Mouse (Mus musculus): ENCODE measurements around the gene Abhd10. TPM values are rescaled to one million over a fixed set of nuclear protein-coding genes. Genes with fewer than 3 reads are reported as not detected.

The Abhd10 gene
- 10 to 100 TPM; 23.0 to 26.4 TPM for total RNA-seq (2021)
- long read RNA-seq, experiment 1, transcript Abhd10-201 (5 exons, 2,848 nt) = major isoform, 22 of 42 reads
- long read RNA-seq, experiment 1, partial matches to known transcripts = 5 of 42 reads
- long read RNA-seq, experiment 1, other reads (novel, unspliced or antisense) = 14 of 42 reads
- long read RNA-seq, experiment 2, transcript Abhd10-201 (5 exons, 2,848 nt) = major isoform, 12 of 22 reads
- long read RNA-seq, experiment 2, partial matches to known transcripts = 3 of 22 reads
- long read RNA-seq, experiment 2, other reads (novel, unspliced or antisense) = 6 of 22 reads

DNA sequence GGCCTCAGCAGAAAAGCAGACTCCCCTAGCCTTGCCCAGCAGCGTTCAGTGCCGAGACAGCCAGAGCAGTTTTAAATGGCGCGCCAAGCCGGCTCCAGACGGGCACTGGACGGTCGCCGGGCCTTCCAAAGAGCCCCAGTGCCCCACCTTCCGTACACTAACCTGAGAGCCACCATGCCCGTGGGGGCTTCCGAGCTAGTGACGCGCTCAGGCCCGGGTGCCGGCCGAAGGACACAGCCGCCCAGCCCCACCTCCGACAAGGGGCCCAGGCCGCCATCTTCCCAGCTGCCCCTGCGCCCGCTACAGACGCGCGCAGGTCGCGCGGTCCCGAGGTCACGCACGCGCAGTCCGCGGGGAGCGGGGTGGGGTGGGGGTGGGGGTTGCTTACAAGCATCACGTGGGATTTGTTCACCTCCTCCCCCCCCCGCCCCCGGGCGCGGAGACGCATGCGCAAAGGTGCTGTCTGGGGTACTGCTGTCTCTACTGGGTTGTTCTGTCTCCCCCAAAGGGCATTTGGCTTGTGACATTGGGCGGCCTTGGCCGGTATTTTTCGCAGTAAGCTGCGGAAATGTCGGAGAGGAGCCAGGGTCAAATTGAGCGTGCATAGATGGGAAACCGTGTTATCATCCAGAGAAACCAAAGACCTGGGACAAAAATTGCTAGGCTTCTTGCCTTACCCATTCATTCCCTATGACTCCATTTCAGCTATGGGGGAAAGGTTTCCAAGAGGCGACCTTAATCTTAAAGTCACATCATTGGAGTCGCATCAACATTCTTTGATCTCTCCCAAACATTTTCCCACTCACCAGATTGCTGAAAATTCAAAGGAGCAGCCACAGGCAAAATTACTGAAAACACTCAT is at the start of gene Abhd10:
Gene Abhd10, minus strand, starts transcription at position 341 of the 862 bp plus-strand sequence.
- peak; percentile 99 for DNase-seq

DNA sequence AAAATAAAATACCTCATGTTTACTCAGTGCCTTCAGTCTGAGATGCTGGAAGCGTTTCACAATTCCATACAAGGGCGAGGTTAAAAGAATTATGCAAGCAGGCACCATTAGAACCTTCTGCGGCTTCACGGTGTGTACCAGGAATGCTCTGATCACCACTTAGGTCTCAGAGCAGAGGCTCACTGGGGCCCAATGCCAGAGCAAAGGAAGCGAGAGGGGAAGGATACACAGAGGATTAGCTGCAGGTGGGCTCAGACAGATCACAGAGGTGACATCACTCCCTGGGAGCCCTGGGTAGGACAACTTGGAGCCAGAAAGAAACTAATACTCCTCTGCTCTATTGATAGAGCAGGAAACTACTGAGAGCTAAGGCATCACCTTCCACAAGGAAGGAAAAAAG is 48.5 kb upstream of the Abhd10 start:
- DNase-seq = no peak

DNA sequence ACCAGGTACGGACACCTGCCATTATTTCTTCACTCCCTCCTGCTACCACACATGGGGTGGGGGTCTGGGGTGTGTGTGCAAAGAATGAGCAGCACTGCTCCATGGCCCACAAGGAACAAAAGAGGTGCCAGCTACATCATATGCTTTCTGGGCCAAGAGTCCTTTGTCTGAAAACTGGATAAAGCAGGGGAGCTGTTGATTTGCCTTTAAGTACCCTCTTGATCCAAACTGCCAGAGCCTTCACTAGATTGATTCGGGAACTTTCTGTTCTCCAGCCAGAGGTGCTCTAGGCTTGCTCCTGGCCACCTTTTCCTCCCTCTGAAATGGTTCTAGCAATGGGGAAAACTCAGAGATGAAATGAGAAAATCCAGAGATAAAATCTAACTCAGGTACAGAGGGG is 46.6 kb upstream of the Abhd10 start:
- DNase-seq = no peak

DNA sequence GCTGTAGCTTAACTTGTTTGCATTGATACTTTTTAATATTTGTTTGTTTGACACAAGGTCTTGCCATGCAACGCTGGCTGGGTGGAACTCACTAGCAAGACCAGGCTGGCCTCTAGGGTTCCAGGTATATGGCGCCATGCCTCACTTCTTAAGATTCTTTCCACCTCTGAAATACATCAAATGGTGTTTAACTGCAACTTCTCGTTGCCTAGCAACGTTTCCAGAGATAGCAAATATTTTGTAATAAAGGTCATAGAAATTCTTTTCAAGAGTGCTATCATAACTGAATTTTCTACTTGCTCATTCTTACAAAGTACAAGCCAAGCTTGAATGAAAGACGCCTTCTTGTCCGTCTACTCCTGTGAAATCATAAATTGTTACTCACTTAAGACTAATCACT is 44.9 kb upstream of the Abhd10 start:
- DNase-seq = no peak

DNA sequence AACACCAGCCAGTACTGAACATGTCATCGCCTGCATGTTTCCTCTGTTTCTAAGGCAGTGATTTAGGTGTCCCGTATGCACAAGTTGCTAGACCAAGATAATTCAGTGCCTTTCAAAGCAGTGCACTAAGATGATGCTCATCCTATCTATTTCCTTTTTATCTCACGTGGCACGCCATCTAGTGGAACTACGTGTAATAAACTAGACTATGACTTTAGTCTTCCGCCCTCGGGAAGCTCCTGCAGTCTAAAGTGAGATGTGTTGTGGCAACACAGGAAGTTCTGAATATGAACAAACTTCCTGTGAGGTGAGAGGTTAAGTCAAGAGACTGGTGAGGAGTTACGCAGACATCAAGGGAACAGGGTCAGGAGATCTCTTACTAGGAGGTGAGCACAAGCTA is 43.9 kb upstream of the Abhd10 start:
- no peak for DNase-seq

DNA sequence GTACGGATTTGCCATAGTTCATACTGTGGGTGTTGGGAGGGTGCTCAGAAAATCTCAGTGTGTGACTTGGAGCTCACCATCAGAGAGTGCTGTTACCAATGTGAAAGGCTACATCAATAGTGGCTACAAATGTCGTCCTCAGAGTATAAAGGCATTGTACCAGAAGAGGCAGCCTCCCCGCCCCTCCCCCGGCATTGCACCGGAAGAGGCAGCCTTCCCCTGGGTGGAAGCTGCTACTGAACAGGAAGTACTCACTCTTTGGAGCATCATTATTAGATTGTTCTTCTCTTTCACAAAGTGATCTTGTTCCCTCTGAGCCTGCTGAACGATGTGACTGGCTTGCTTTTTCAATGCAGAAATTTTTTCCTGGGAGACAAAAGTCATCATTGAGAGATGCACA is 37.2 kb upstream of the Abhd10 start:
- DNase-seq = no peak

DNA sequence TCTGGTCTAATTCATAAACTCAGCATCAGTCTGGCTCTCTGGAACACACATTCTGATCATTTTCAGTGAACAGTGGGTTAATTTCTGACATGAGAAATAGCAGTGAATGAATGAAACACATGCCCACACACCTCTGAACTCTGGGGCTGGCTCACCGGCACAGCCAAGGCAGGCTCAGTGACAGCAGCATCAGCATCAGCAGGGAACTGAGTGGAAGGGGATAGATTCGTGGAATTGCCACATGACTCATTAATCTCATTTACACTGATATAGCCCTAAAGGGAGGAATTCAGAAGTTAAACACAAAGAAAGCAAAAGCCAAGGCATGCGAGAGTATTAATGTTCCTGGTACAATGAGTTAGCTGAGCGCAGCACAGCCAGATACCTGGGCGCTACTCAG is 32.1 kb upstream of the Abhd10 start:
- no peak for DNase-seq

DNA sequence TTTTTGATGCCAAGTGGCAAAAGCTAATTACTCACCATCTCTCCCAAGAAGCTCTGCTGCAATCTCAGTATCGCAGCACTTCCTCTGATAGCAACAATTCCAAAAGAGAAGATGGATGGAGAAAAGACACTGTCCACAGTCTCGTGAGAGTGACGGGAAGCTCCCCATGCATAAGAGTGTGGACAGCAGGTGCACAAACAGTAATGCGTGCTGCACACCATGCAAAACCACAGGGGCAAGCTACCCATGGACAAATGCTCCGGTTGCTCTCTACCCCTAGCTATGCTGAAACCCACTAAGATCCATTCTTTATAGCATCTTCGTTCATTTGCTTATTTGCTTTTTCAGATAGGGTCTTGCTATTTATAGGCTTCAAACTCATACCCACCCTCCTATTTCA is 28.2 kb upstream of the Abhd10 start:
- no peak for DNase-seq

DNA sequence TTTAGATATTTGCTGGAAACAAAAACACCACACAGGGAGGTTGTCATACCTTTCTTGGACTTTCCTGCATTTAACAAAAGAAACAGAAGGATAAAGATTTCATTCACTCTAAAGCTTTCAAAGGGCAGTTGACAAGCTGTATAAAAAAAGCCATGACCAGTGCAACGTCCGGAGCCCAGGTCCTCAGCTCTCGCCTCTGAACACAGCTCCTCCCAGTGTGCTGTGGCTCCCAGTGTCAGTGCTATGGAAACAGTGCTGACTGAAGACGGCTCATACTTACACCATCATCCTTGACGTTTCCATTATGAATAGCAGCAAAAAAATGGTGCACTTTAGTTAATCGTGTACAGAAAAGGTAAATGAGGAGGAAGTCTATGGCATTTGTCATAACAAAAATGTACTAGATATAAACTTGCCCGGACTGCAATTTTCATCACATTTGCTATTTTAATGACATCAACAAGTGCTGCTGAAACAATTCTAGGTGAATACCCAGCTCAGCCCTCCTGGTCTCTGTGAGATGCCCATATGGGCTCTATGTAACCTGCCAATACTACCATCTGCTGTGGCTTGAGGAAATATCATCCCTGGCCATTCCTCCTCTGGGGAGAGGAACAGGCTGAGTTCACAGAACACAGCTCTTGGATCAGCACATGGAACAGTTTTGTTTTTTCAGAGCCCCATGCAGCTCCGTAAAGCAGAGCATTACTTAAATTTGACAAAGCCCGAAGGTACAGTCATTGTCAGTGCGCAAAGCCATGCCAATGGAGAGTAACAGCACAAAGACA is 25.3 kb upstream of the Abhd10 start:
- no peak for DNase-seq

DNA sequence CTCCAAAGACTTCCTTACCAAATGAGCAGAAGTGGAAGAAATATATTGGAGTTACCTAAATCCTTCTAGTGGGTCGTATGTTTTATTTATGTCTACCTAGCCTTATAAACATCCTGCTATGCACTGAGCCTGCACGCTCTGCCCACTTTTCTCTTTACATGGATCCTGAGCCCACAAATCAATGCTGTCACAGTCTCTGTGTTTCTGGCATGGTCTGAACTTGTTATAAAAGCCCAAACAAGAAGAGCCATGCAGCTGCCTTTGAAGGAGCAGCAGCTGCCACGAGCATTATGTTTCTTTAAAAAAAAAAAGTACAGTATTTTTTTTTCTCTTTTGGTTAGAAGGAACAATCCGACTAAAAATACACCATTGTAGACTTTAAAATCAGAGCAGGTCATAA is 24.7 kb upstream of the Abhd10 start:
- no peak for DNase-seq

DNA sequence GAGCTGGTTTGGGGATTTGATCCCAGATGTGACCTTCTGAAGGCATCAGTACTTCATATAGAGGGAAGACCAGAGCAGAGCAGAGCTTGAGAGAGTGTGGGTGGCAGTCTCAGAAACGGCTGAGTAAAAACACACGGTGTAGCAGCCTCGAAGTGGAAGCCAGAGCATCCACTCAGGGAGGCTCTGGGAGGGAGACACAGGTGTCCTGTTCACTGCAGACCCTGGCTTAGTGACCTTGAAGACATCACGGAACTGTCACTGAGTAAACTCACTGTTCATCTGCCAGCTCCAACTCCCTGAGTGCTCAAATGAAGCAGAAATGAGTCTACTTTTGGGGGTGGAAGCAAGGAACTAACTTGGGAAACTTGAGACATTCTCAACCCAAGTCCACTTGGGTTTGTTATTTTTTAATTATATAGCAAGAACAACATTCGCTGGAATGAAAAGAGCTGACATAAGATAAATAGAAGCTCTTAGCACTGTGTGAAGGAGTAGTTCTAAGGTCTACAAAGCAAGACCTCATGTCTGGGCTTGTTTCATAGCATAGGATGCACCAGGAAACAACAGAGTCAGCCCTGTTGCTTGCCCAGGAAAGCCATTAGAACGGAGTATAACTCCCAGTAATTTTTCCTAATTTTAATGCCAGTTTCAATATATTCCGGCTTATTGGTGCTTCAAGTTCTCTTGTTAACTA is 23.2 kb upstream of the Abhd10 start:
- DNase-seq = no peak

DNA sequence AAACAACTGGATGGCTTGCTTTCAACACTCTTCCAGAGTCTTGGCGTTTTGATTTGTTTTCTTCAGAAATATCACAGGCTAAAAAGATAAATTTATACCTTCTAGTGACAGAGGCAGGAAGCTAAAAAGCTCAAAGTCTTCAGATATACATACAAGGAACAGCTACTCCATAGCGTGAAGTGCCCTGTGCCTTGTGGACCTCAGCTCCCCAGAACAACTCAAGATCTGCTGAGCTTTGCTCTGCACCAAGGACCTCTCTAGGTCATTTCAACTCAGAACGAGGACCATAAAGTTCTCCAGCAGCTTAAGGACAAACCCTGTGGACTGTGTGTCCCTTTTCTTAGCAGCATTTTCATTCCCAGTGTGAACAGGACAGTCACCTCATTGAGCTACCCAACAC is 22.3 kb upstream of the Abhd10 start:
- no peak for DNase-seq

DNA sequence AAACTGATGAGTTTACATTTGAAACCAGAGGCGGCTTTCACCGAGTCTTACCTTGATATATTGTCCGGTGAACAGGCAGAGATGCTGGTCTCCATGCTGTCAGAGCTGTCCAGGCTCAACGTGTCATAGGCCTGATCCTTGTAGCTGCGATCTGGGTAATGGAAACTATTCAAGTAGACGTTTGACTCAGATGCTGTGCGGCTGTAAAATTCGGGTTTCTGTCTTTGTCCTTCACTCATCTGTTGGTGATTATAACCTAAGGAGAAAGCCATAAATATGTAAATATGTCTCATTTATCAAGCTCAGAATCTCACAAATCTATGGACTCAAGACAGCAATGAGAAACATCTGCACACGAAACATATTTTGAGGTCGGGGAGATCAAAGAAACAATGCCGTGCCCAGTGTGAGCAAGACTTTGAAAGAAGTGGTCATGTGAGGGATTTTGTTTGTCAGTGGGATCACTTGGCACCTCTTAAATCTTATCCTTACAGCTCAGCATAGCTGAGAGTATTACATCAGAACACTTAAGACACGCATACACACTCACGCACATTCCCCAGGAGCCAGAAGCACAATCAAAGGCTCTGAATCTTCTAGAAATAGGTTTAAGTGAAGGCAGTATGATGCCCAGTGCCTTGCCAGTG is 20.2 kb upstream of the Abhd10 start:
- DNase-seq = no peak

DNA sequence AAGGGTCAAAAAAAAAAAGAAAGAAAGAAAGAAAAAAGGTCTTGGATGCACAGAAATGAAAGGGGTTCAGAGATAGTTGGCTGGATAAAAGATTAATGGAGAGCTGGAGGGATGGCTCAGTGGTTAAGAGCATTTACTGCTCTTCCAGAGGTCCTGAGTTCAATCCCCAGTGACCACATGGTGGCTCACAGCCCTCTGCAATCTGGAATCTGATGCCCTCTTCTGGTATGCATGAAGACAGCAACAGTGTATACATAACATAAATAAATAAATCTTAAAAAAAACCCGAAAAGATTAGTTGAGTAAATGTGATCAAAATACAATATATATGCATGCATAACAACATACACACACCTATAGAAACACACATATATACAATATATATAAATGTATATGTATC is 18.7 kb upstream of the Abhd10 start:
- DNase-seq = no peak

DNA sequence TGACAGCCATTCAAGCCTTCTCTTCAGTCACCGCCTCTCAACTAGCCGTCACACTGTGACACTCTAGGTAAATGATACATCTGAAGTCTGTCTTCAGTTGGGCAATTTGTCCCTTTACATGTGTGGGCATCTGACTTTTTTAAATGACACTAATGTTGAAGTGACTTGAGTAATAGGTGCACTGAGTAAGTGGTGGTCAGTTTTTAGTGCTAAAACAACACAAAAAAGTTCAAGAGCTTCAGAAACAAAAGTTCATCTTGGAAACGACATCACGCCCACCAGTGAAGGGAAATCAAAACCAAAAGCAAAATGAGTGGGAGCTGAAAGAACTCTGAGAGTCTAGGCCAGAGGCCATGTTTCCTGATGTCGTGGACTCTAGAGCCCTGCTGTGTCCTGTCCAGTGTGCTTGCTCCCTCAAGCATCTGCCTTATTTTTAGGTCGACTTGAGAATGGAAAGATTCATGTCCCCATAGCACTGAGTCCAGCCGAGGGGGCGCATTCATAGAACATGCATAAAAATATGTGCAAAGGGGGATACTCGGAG is 16.0 kb upstream of the Abhd10 start:
- DNase-seq = no peak

DNA sequence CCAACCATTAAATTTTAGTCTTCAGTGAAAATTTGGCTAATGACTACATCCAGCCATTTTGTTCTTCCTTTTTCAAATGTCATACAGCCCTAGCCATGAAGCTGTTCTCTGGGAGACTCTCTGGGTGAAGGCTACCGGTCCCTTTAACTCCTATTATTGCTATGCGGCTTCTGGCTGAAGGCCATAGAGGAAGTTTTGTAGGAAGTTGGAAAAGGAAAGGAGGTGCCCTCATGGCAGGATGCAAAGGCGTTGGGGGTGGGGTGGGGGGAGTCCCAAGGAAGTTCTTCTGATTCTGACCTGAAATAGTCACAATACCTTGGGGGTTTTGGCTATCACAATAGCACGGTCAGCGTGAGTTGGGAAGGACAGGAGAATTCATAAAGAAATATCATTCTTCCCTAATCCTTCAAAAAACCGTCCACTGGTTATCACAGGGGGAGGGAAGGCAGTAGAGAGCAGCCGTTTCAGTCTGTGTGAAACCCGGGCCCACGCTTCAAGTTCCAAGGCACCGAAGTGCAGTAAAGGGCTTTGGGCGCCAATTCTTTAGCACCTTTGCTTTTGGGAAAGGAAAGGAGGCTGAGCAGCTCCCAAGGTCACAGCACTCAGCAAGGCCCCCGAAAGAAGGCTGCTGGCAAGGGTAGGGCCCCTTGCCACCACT is 14.8 kb upstream of the Abhd10 start:
- peak; percentile 50 for DNase-seq

DNA sequence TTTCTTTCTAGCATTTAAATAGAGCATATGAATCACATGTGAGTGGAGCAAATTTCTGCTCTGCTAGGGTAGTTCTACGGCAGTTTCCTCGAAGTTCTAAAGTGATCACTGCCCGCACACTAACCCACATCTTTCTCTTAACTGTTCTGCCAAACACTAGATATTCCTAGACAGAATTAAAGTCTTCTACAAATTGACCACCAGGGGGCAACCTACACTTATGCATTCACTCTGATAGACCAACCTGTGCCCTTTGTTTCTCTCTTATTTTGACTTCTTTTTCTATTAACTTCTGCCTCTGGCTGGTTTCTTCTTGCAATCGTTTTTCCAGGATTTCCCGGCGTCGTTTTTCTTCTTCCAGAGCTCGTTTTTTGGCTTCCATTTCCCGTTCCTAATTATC is 14.1 kb upstream of the Abhd10 start:
- DNase-seq = peak; percentile 54

DNA sequence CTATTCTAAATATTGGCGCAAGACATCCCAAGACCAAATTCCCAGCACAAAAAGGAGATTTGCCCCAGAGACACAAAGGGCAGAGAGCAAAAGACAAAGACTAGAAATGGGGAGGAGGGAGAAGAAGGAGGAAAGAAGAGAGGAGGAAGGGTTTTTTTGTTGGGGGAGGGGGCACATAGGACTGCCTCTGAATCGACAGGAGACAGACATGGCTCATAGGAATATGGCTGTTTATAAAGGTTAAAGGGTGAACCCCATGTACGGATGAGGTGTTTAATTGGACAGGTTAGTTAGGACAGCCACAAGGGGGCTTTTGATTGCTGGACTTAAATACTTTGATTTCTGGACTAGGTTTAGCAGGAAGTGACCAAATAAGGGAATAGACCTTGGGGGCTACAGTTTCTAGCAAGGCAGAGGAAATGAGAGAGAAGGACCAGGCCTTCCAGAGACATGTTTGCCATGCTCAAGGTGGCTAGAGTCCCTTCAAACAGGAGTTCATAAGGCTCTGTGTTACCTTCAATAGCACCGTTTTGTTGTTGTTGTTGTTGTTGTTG is 913 bp upstream of the Abhd10 start:
- no peak for DNase-seq

DNA sequence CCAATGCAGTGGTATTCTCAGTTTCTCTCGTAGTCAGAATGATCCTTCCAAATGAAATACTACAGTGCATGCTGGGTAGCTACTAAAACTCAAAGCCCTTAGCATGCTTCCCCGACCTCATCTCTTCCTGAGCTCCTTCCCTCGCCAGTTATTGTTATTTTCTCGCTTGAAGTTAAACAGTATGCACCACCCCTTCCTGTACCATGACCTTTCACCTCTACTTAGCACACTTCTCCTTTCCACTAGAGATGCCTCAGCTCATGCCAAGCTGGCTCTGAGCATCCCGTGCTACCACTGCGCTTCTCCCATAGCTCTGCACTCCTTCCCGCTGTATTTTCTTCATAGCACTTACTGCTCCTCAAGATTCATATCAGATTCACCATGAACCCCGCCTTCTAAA is 4.9 kb downstream of the Abhd10 start:
- DNase-seq = no peak

DNA sequence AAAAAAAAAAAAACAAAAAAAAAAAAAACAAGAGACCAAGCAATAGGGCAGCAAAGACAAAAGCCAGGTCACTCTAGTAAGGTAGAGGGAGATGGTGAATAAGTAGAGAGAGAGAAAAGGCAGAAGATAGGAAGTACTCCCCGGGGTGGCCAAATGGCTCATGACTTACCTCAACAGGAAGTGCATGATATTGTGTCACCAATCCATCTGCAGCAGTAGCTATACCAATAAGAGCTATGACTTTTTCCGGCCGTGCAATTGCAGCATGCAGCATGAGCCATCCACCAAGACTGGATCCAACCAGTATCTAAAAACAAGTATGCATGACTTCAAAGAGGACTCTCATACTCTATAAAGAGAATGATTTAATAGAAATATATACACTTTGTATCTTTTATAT is 6.0 kb downstream of the Abhd10 start:
- DNase-seq = no peak

DNA sequence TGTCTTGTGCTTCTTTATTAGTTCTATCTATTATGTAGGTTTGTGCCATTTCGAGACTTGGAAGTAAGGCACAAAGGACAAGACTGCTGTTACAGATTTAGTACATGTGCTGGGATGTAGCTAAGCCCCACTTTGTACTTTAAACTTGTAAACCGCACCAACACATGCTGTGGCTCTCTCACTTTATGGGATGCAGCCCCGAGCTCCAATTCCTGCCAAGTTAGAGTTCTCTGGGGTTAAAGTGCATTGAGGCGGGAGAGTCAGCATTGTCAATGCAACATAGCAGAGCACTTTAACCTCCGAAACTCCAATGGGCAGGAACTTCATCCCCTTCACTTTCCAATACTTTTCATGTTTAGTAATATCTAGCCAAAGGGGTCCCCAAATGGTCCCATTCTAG is 13.6 kb downstream of the Abhd10 start:
- no peak for DNase-seq

Data from adrenal gland, postnatal 10 days (tissue).